Mouse (Mus musculus): ENCODE data around the gene Egln1. TPM values are rescaled to one million over a fixed set of nuclear protein-coding genes. Genes with fewer than 3 reads are reported as not detected.

The Egln1 gene
- total RNA-seq, 2 experiments from 2014 or later = 66.7 to 68.4 TPM

GRCm38 (mm10) chr8:124863729-124864128, 85.4 kb downstream of the Egln1 start:
- intact Hi-C loops (cut with DNase I) = loop anchor here (1.0 to 10.0 kb wide), 2 partner anchors 34 to 151 kb away; partner anchors contain the start of genes Exoc8, Sprtn and Tsnax
- TF ChIP-seq CTCF (IDR thresholded peaks at IDR 0.05) = no peak
- no peak for DNase-seq (ENCODE audit: extremely low spot score in 1 of 2, low spot score in 2 of 2)
- H3K4me3 ChIP-seq = peak overlapping the region; percentile 90
- peak overlapping the region; percentile 97; the same call in 1 of the 2 replicates for H3K27ac ChIP-seq

GRCm38 (mm10) chr8:124863163-124863677, 85.9 kb downstream of the Egln1 start:
- intact Hi-C loops (cut with DNase I) = loop anchor here (1.0 to 10.0 kb wide), 2 partner anchors 34 to 152 kb away; partner anchors contain the start of genes Exoc8, Sprtn and Tsnax
- H3K27ac ChIP-seq = peak overlapping the region; percentile 97
- peak overlapping the region; percentile 90 for H3K4me3 ChIP-seq
- no peak for DNase-seq (ENCODE audit: extremely low spot score in 1 of 2, low spot score in 2 of 2)
- TF ChIP-seq CTCF (IDR thresholded peaks at IDR 0.05) = no peak

GRCm38 (mm10) chr8:124862321-124863162, 86.6 kb downstream of the Egln1 start, which contains the start of the genes Gnpat and 2810004N23Rik:
TSS of gene Gnpat (plus strand) at chr8:124863033.
TSS of gene 2810004N23Rik (minus strand) at chr8:124863120.
- peak; percentile 91 to 95 for DNase-seq (ENCODE audit: extremely low spot score in 1 of 2, low spot score in 2 of 2)
- H3K27ac ChIP-seq = peak within 1 kb of the TSS; percentile 97
- TF ChIP-seq CTCF (IDR thresholded peaks at IDR 0.05) = no peak
- intact Hi-C loops (cut with DNase I) = loop anchor here (1.0 to 10.0 kb wide), 2 partner anchors 35 to 152 kb away; partner anchors contain the start of genes Exoc8, Sprtn and Tsnax
- peak within 1 kb of the TSS; percentile 90 for H3K4me3 ChIP-seq

DNA sequence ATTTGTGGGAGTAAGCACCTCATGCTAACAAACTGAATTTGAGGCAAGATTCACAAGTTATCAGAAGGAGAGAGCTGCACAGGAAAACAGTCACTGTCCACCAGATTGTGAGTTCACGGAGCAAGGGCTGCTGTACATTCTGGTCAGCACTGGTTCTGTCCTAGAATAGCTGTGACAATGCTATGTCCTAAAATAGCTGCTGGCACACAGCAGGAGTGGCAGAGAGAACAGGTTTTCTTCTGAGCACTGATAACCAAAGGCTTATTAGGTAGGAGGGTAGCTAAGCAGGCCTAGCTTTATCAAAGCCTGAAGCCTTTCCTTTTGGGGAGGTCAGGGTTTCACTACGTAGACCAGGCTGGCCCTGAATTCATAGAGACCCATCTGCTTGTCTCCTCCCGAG, 88.9 kb downstream of the Egln1 start:
- no peak for DNase-seq (ENCODE audit: extremely low spot score in 1 of 2, low spot score in 2 of 2)
- Histone ChIP-seq H3K27ac (no peak overlapping the region), H3K4me3 (no peak overlapping the region)
- intact Hi-C loops (cut with DNase I) = loop anchor here (10.0 kb wide), 1 partner anchor 155 kb away; the partner anchor contains the start of gene Tsnax
- TF ChIP-seq CTCF (IDR thresholded peaks at IDR 0.05) = no peak

- intact Hi-C loops (cut with DNase I) = no loop called here
- no peak for DNase-seq (ENCODE audit: extremely low spot score in 1 of 2, low spot score in 2 of 2)
- no peak overlapping the region for H3K4me3 ChIP-seq
- no peak overlapping the region for H3K27ac ChIP-seq
- TF ChIP-seq CTCF (IDR thresholded peaks at IDR 0.05) = peak; percentile 35
Observed at GRCm38 (mm10) chr8:124859466-124859865, 89.7 kb downstream of the Egln1 start.

Other genes starting within 250 kb of the Egln1 start
- gene Ttc13, start 227.3 kb downstream of the Egln1 start, total RNA-seq (2021) = 10 to 100 TPM; 41.4 to 42.6 TPM
- 10 to 100 TPM; 13.0 to 13.9 TPM for gene Arv1, start 227.2 kb downstream of the Egln1 start, total RNA-seq (2021)
- gene Fam89a, start 197.5 kb downstream of the Egln1 start, total RNA-seq (2021) = under 1 TPM; 0.77 to 0.87 TPM
- 1 to 10 TPM; 2.0 to 2.2 TPM for gene Trim67, start 156.2 kb downstream of the Egln1 start, total RNA-seq (2021)
- gene Gnpat, start 86.3 kb downstream of the Egln1 start, total RNA-seq (2021) = 10 to 100 TPM; 54.7 to 65.8 TPM
- gene 2810004N23Rik, start 86.2 kb downstream of the Egln1 start, total RNA-seq (2021) = 10 to 100 TPM; 19.0 to 20.3 TPM
- 10 to 100 TPM; 35.1 to 36.5 TPM for gene Exoc8, start 51.6 kb downstream of the Egln1 start, total RNA-seq (2021)
- gene Sprtn, start 51.4 kb downstream of the Egln1 start, total RNA-seq (2021) = 10 to 100 TPM; 13.8 to 15.5 TPM
- 100 to 1,000 TPM; 187 to 200 TPM for gene Tsnax, start 63.7 kb upstream of the Egln1 start, total RNA-seq (2021)
- gene Disc1, start 104.9 kb upstream of the Egln1 start, total RNA-seq (2021) = 1 to 10 TPM; 2.5 to 2.7 TPM

Data from left cerebral cortex, adult 2 months (tissue).